Mouse (Mus musculus) ovary, postnatal 14 days (tissue): ENCODE results near the gene Wdr34.
A peak's percentile ranks its signal among the peaks of the same experiment; 100 is the strongest.

Source experiments
- DNase-seq: peaks from one replicate; pipeline ENCODE4 v3.0.0; 2022; ENCODE audit warnings: low spot score

The Wdr34 gene

GRCm38 (mm10) chr2:30032244-30032846 is 16.3 kb downstream of the Wdr34 start:
- DNase-seq = no peak

GRCm38 (mm10) chr2:30026997-30027396 is 21.7 kb downstream of the Wdr34 start:
- no peak for DNase-seq

- no peak for DNase-seq
These were observed 23.2 kb downstream of the Wdr34 start for GRCm38 (mm10) chr2:30025454-30025853.

GRCm38 (mm10) chr2:30014326-30014966 is 34.2 kb downstream of the Wdr34 start:
- DNase-seq = no peak

- DNase-seq = peak; percentile 30
These were observed 37.8 kb downstream of the Wdr34 start for GRCm38 (mm10) chr2:30010840-30011281.

- no peak for DNase-seq
These were observed 39.6 kb downstream of the Wdr34 start for GRCm38 (mm10) chr2:30009101-30009500.

- no peak for DNase-seq
These were observed 56.7 kb downstream of the Wdr34 start for GRCm38 (mm10) chr2:29991962-29992361.
